Mouse (Mus musculus) liver, embryonic 11.5 days (tissue): Measurements from ENCODE around the gene Tead3. TPM values are rescaled to one million over a fixed set of nuclear protein-coding genes. Genes with fewer than 3 reads are reported as not detected.
A peak's percentile ranks its signal among the peaks of the same experiment; 100 is the strongest.

Experiments used
- ATAC-seq: fragments of 200-750 bp; cut with Nextera tagmentation; replicated peaks from 2 replicates; pipeline ENCODE4 v1.8.0; 2017; ENCODE audit warnings: moderate number of reproducible peaks, mild to moderate bottlenecking, moderate TSS enrichment, moderate library complexity; ENCODE audit not compliant: low FRiP score
- DNase-seq: peaks from one replicate; pipeline ENCODE4 v3.0.0-alpha.2; 2017; ENCODE audit warnings: low spot score
- H3K27ac ChIP-seq: fragments of 300-500 bp; sonication (generic); 2 replicates; pipeline ENCODE4 v1.5.1; 2014; ENCODE audit warnings: mild to moderate bottlenecking, low read depth, low read length, control low read depth
- H3K27me3 ChIP-seq: fragments of 300-500 bp; sonication (generic); replicated peaks from 2 replicates; pipeline ENCODE4 v1.6.1; 2014; ENCODE audit warnings: low read length, mixed read lengths; ENCODE audit not compliant: control insufficient read depth, insufficient read depth
- H3K36me3 ChIP-seq: fragments of 300-500 bp; sonication (generic); 2 replicates; pipeline ENCODE4 v1.6.1; 2014; ENCODE audit warnings: mild to moderate bottlenecking, low read length, moderate library complexity, mixed read lengths; ENCODE audit not compliant: control insufficient read depth, insufficient read depth
- H3K4me1 ChIP-seq: fragments of 300-500 bp; sonication (generic); replicated peaks from 2 replicates; pipeline ENCODE4 v1.6.1; 2014; ENCODE audit warnings: low read length, mixed read lengths; ENCODE audit not compliant: control insufficient read depth, insufficient read depth
- H3K4me2 ChIP-seq: fragments of 300-500 bp; sonication (generic); 2 replicates; pipeline ENCODE4 v1.6.1; 2014; ENCODE audit warnings: mild to moderate bottlenecking, control low read depth, moderate library complexity
- H3K4me3 ChIP-seq: fragments of 300-500 bp; sonication (generic); 2 replicates; pipeline ENCODE4 v1.5.1; 2014; ENCODE audit warnings: low read depth, low read length, control low read depth
- H3K9ac ChIP-seq: fragments of 300-500 bp; sonication (generic); 2 replicates; pipeline ENCODE4 v1.6.1; 2014; ENCODE audit warnings: low read depth, low read length, control low read depth
- H3K9me3 ChIP-seq: fragments of 300-500 bp; sonication (generic); 2 replicates; pipeline ENCODE4 v1.6.1; 2016; ENCODE audit warnings: low read length, inconsistent platforms, mixed read lengths; ENCODE audit not compliant: control insufficient read depth
- WGBS: fragments of 180-500 bp; shearing (Covaris S2); extraction: QIAGEN DNeasy Blood & Tissue Kit; methylation state at CpG from one replicate; pipeline ENCODE4 v1.1.7; 2014; 5-methylcytosine and 5-hydroxymethylcytosine counted together
- polyA plus RNA-seq: library from polyadenylated mRNA; unstranded; fragments of >200 nt; fragmentation: Nextera tagmentation; extraction: Ambion mirVana; gene quantifications from 2 replicates; pipeline ENCODE4 v1.2.1, GENCODE M21; 2014

Tead3 gene
- polyA plus RNA-seq, 1 experiment from 2014 or later: 4.6 TPM

DNA sequence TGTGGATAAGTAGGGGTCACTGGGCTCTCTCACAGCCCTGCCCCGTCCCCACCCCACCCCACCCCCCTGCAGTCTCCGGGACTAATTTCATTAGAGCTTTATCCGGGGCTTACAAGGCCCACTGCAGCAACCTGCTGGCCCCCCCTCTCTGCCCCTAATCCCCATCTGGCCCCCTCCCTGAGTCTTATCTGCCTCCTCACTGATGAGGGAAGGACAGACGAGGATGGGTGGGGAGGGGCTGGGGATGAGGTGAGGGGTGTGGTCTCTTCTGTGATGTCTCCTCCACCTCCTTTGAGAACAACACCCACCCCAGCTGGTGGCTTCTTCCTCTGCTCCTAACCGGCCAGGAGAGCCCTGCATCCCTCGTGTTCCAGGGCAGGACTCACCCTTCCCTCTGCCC lies 29.6 kb upstream of the Tead3 start:
- WGBS: 7% methylated on average over 6 of the region's 6 CpGs

DNA sequence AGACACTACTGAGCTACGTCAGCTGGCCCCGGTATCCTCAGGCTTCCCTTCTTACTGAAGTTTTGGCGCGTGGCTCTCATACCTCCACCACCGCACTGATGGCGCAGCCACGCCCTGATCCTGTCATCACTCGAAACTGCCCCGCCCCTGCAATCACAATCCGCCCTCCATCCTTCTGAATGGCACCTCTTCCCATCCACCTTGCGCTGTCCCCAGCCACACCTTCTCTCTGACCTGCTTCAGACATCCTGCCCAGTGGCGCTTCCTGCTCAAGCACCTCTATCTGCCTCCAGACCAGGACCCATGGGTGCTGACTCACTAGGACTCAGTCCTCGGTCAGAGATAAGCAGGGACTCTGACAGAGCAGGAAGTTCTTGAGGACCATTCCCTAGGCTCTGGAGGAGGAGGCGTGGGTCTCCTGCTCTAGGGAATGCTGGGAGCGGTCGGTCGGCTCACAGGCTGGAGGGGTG lies 25.0 kb upstream of the Tead3 start:
- H3K9me3 ChIP-seq: no peaks in the 10 kb centered on the region
- peaks cover 10% of the 10 kb centered on the region for H3K4me1 ChIP-seq
- no peak overlapping the region for H3K9ac ChIP-seq
- no peaks in the 10 kb centered on the region for H3K36me3 ChIP-seq
- H3K27ac ChIP-seq: no peak overlapping the region
- ATAC-seq (no peak; the same call in 1 of the 2 replicates), DNase-seq (no peak)
- no peak overlapping the region for H3K4me3 ChIP-seq
- peak overlapping the region; percentile 31; the same call in 1 of the 2 replicates for H3K4me2 ChIP-seq
- H3K27me3 ChIP-seq: peaks cover 33% of the 10 kb centered on the region
- 6% methylated on average over 17 of the region's 17 CpGs for WGBS

More for the DNA sequence above, 29.6 kb upstream of the Tead3 start:
- ATAC-seq: no peak
- no peaks in the 10 kb centered on the region for H3K9me3 ChIP-seq
- DNase-seq: no peak
- peaks cover 14% of the 10 kb centered on the region for H3K27me3 ChIP-seq
- peaks cover 5% of the 10 kb centered on the region for H3K4me1 ChIP-seq
- H3K27ac ChIP-seq: no peak overlapping the region
- no peak overlapping the region for H3K4me2 ChIP-seq
- H3K36me3 ChIP-seq: no peaks in the 10 kb centered on the region
- no peak overlapping the region for H3K9ac ChIP-seq
- no peak overlapping the region for H3K4me3 ChIP-seq

DNA sequence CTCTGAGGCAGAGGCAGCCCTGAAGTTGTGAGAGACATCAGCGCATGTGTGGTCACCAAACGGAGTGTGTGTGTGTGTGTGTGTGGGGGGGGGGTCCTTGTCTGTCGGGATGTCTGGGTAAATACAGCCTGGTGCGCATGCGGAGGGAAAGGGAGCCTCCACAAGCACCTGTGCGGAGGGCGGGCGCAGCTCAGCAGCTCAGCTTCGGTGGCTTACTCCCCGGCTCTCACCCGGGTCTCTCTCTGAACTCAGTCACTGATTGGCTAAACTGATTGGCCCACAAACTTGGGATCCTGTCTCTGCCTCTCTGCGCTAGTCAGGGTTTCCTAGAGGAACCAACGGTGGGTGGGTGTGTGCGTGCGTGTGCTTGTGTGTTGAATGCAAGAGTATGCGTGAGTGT lies 23.9 kb upstream of the Tead3 start:
- 12% methylated on average over 16 of the region's 16 CpGs for WGBS

DNA sequence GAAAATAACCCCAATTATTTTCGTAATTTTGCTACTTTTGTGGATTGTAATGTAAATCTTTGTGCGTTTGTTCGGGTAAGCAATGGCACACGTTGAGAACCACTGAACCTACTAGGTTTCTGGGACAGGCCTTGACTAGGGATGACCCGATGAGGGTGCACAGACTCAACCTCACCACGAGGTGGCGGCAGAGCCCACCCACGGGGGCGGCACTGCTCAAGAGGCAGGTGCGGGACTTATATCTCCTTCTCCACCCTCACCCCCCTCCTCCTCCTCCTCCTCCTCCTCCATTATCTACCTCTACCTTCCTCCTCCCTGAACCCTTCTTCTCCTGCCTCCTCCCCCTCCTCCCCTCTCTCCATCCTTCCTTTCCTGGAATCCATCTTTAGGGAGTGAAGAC lies 23.2 kb upstream of the Tead3 start:
- Histone ChIP-seq H3K9me3 (no peaks in the 10 kb centered on the region), H3K4me2 (no peak overlapping the region), H3K36me3 (no peaks in the 10 kb centered on the region), H3K27me3 (peaks cover 33% of the 10 kb centered on the region), H3K9ac (no peak overlapping the region), H3K27ac (no peak overlapping the region), H3K4me1 (peaks cover 10% of the 10 kb centered on the region), H3K4me3 (no peak overlapping the region)
- peak; percentile 55 for DNase-seq
- ATAC-seq: peak; percentile 62; the same call in 1 of the 2 replicates
- WGBS: 11% methylated on average over 10 of the region's 10 CpGs

More for the DNA sequence above, 23.9 kb upstream of the Tead3 start:
- H3K4me1 ChIP-seq: peaks cover 10% of the 10 kb centered on the region
- DNase-seq (no peak), ATAC-seq (no peak)
- no peak overlapping the region for H3K27ac ChIP-seq
- H3K27me3 ChIP-seq: peaks cover 33% of the 10 kb centered on the region
- H3K9ac ChIP-seq: no peak overlapping the region
- no peak overlapping the region for H3K4me3 ChIP-seq
- no peaks in the 10 kb centered on the region for H3K36me3 ChIP-seq
- no peaks in the 10 kb centered on the region for H3K9me3 ChIP-seq
- peak overlapping the region; percentile 38 for H3K4me2 ChIP-seq

DNA sequence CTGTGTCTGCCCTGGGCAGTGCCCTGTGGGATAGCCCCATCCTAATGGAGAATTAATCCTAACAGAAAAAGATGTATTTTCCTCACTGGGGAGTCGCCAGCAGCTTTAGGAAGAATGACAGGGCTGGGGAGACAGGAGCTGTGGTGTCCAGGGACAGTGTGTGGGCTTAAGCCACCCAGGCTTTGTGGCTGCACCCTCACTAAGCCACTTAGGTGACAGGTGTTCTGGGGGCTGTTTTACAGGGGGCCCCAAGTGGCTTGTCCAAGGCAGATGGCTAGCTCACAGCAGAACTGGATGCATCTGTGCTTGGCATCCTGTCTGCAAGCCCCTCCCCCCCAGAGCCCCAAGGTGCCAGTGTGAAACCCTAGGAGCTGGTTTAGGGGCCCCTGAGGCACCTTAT lies 21.3 kb upstream of the Tead3 start:
- H3K27me3 ChIP-seq: peaks cover 30% of the 10 kb centered on the region
- DNase-seq: no peak
- H3K27ac ChIP-seq: no peak overlapping the region
- no peaks in the 10 kb centered on the region for H3K36me3 ChIP-seq
- peaks cover 10% of the 10 kb centered on the region for H3K4me1 ChIP-seq
- no peaks in the 10 kb centered on the region for H3K9me3 ChIP-seq
- no peak overlapping the region for H3K9ac ChIP-seq
- no peak for ATAC-seq
- no peak overlapping the region for H3K4me2 ChIP-seq
- H3K4me3 ChIP-seq: no peak overlapping the region
- WGBS: 65% methylated on average over 1 of the region's 1 CpGs

DNA sequence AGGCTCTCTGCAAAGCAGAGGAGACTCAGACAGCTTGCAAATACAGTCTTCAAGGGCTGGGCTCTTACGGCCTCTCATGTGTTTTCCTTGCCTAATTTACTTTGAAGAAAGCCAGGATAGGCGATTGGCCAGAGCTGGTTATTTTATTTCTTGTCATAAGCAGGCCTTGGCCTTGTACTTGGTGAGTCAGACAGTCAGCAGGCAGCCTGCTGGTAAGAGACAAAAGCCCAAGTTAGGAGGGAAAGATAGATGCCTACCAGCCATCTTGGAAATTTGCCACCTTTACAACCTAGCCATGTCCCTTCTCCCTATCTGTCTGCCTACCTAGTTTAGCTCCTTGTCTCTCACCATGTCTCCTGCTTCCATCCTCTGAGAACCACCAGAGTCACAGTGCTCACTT lies 20.7 kb upstream of the Tead3 start:
- no peaks in the 10 kb centered on the region for H3K36me3 ChIP-seq
- H3K27me3 ChIP-seq: peaks cover 28% of the 10 kb centered on the region
- no peaks in the 10 kb centered on the region for H3K9me3 ChIP-seq
- no peak overlapping the region for H3K4me3 ChIP-seq
- no peak overlapping the region for H3K27ac ChIP-seq
- H3K9ac ChIP-seq: no peak overlapping the region
- H3K4me1 ChIP-seq: peaks cover 10% of the 10 kb centered on the region
- H3K4me2 ChIP-seq: no peak overlapping the region
- DNase-seq (no peak), ATAC-seq (no peak)
- 67% methylated on average over 2 of the region's 2 CpGs for WGBS

DNA sequence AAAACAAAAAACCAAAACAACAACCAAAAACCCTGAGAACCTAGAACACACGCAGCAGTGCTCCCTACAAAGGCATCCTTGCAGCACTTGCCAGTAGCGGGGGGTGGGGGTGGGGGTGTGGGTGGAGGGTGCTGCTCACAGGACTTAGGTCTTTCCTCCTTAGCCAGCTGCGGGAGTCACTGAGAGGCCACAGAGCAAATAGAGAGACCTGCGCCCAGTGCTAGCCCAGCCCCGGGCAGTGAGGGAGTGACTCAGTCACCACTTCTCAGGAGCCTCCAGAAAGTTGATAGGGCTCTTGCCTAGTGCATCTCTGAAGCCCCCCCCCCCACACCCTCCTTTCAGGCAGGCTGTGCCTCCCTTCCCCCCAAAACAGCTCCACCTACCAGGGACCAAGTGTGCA lies 18.4 kb upstream of the Tead3 start:
- Histone ChIP-seq H3K9ac (no peak overlapping the region), H3K9me3 (no peaks in the 10 kb centered on the region), H3K4me2 (no peak overlapping the region), H3K4me3 (no peak overlapping the region), H3K27me3 (peaks cover 26% of the 10 kb centered on the region), H3K27ac (no peak overlapping the region), H3K36me3 (no peaks in the 10 kb centered on the region), H3K4me1 (peaks cover 4% of the 10 kb centered on the region; the same call in 1 of the 2 replicates)
- DNase-seq (no peak), ATAC-seq (no peak)
- WGBS: 56% methylated on average over 5 of the region's 5 CpGs

DNA sequence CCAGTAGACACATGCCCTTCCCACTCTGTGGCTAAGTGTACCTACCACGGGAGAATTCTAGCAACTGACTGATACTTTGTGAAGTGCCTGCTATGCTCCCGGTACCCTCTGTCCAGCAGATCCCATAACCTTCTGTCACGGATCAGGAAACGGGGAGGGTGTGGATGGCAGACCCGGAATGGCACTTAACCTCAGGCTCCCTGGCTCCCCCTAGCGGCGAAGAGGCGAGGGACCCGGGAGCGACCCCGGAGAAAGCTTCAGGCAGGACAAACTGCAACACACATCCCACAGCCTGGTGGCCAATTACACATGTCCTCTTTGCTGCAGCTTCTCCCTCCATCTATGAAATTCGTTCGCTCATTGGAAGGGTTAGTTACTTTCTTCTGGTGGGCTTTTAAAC lies 17.8 kb upstream of the Tead3 start:
- Histone ChIP-seq H3K9ac (peak overlapping the region; percentile 30; the same call in 1 of the 2 replicates), H3K9me3 (no peaks in the 10 kb centered on the region), H3K27ac (no peak overlapping the region), H3K4me2 (peak overlapping the region; percentile 47), H3K36me3 (no peaks in the 10 kb centered on the region), H3K4me1 (peaks cover 10% of the 10 kb centered on the region; the same call in 1 of the 2 replicates), H3K27me3 (peaks cover 30% of the 10 kb centered on the region), H3K4me3 (no peak overlapping the region)
- ATAC-seq: 0 out of 2 replicates have a peak, but pooled peaks have one; percentile 53
- WGBS: 4% methylated on average over 13 of the region's 13 CpGs
- peak; percentile 83 for DNase-seq

DNA sequence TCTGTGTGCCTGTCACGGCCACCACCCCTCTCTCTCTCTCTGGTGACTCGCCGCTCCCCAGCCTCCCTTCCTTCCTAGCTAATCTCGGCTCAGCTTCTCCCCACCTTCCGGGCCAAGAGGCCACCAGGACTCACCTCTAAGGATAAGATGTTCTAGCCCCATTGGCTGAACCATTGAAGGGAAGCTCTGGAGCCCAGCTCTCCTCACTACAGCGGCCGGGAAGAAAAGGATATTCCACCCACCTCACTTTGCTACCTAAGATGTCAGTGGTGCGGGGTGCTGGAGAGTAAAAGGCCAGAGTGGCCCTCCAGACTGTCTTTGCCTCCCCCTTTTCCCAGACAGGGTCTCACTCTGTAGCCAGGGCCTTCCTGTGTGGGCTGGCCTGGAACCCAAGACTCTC lies 14.5 kb upstream of the Tead3 start, which contains the start of gene Tulp1:
Gene Tulp1, minus strand, starts transcription at position 101 of the 400 bp plus-strand sequence.
- H3K4me2 ChIP-seq: peak within 1 kb of the TSS; percentile 27
- H3K9ac ChIP-seq: no peak within 1 kb of the TSS
- peaks cover 46% of the 10 kb centered on the region for H3K27me3 ChIP-seq
- H3K4me3 ChIP-seq: 0 out of 2 replicates have a peak within 1 kb of the TSS, but pooled peaks have one; percentile 10
- 24% methylated on average over 8 of the region's 8 CpGs for WGBS
- H3K9me3 ChIP-seq: no peaks in the 10 kb centered on the region
- no peak within 1 kb of the TSS for H3K27ac ChIP-seq
- H3K4me1 ChIP-seq: peaks cover 20% of the 10 kb centered on the region
- H3K36me3 ChIP-seq: no peaks in the 10 kb centered on the region
- DNase-seq: no peak
- ATAC-seq: no peak
